Mouse (Mus musculus): ENCODE results near the gene Hddc3.

GRCm38 (mm10) chr7:80375376-80376039 is 32.6 kb downstream of the Hddc3 start:
- TF ChIP-seq EP300 (IDR thresholded peaks at IDR 0.05) (peak; percentile 45), CTCF (IDR thresholded peaks at IDR 0.05) (no peak)

All from lung, postnatal 0 days (tissue).